Mouse (Mus musculus) T-cell, adult 2 months (primary cell): ENCODE measurements around the gene Cc2d1b.

Experiments used
- DNase-seq: peaks from one replicate; pipeline ENCODE4 v3.0.0; 2022; ENCODE audit warnings: low spot score

The Cc2d1b gene

GRCm38 (mm10) chr4:108619587-108620341 is at the start of gene Cc2d1b:
Gene Cc2d1b, plus strand, starts transcription at chr4:108619940.
- peak; percentile 96 for DNase-seq

- no peak for DNase-seq
These were observed 47.1 kb upstream of the Cc2d1b start for GRCm38 (mm10) chr4:108572644-108573043.

- peak; percentile 97 for DNase-seq
These were observed 40.6 kb upstream of the Cc2d1b start, which contains the start of the genes Prpf38a and Orc1 for GRCm38 (mm10) chr4:108578840-108579742. Gene Prpf38a, minus strand, starts transcription at chr4:108579336. Gene Orc1, plus strand, starts transcription at chr4:108579423.

- no peak for DNase-seq
These were observed 39.9 kb upstream of the Cc2d1b start for GRCm38 (mm10) chr4:108579743-108580411.

- DNase-seq = no peak
These were observed 26.4 kb upstream of the Cc2d1b start for GRCm38 (mm10) chr4:108593376-108593775.

GRCm38 (mm10) chr4:108595785-108596184 is 24.0 kb upstream of the Cc2d1b start:
- DNase-seq = no peak

- no peak for DNase-seq
These were observed 21.4 kb upstream of the Cc2d1b start for GRCm38 (mm10) chr4:108598306-108598705.

- no peak for DNase-seq
These were observed 17.9 kb upstream of the Cc2d1b start for GRCm38 (mm10) chr4:108601870-108602269.

- DNase-seq = no peak
These were observed 11.1 kb upstream of the Cc2d1b start for GRCm38 (mm10) chr4:108608651-108609050.

- no peak for DNase-seq
These were observed 8.8 kb upstream of the Cc2d1b start for GRCm38 (mm10) chr4:108610935-108611334.

GRCm38 (mm10) chr4:108618586-108618985 is 1.2 kb upstream of the Cc2d1b start:
- DNase-seq = no peak

GRCm38 (mm10) chr4:108619165-108619564 is 575 bp upstream of the Cc2d1b start:
- no peak for DNase-seq

GRCm38 (mm10) chr4:108620536-108620935 is 796 bp downstream of the Cc2d1b start:
- no peak for DNase-seq

- DNase-seq = peak; percentile 25
These were observed 1.8 kb downstream of the Cc2d1b start for GRCm38 (mm10) chr4:108621504-108621903.

- no peak for DNase-seq
These were observed 7.3 kb downstream of the Cc2d1b start for GRCm38 (mm10) chr4:108627066-108627465.

- DNase-seq = no peak
These were observed 9.7 kb downstream of the Cc2d1b start for GRCm38 (mm10) chr4:108629363-108629880.

- no peak for DNase-seq
These were observed 10.4 kb downstream of the Cc2d1b start for GRCm38 (mm10) chr4:108630096-108630495.

- DNase-seq = no peak
These were observed 11.9 kb downstream of the Cc2d1b start for GRCm38 (mm10) chr4:108631616-108632015.

GRCm38 (mm10) chr4:108633703-108634102 is 14.0 kb downstream of the Cc2d1b start:
- no peak for DNase-seq

GRCm38 (mm10) chr4:108634696-108635095 is 15.0 kb downstream of the Cc2d1b start:
- no peak for DNase-seq

GRCm38 (mm10) chr4:108635101-108635500 is 15.4 kb downstream of the Cc2d1b start:
- DNase-seq = no peak

- no peak for DNase-seq
These were observed 18.0 kb downstream of the Cc2d1b start for GRCm38 (mm10) chr4:108637721-108638120.
